Mouse (Mus musculus) heart, embryonic 13.5 days (tissue): ENCODE measurements around the gene Gm27021. TPM values are rescaled to one million over a fixed set of nuclear protein-coding genes. Genes with fewer than 3 reads are reported as not detected.

Experiments used
- ATAC-seq: fragments of 200-750 bp; cut with Nextera tagmentation; 2 replicates; pipeline ENCODE4 v1.8.0; 2017; ENCODE audit warnings: moderate TSS enrichment; ENCODE audit not compliant: insufficient number of reproducible peaks, low FRiP score, low TSS enrichment; ENCODE audit errors: extremely low read depth
- H3K27ac ChIP-seq: fragments of 300-500 bp; sonication (generic); replicated peaks from 2 replicates; pipeline ENCODE4 v1.5.1; 2015; ENCODE audit warnings: moderate library complexity, mild to moderate bottlenecking, inconsistent platforms
- H3K27me3 ChIP-seq: fragments of 300-500 bp; sonication (generic); replicated peaks from 2 replicates; pipeline ENCODE4 v1.6.1; 2015; ENCODE audit warnings: mild to moderate bottlenecking, inconsistent platforms
- H3K36me3 ChIP-seq: fragments of 300-500 bp; sonication (generic); 2 replicates; pipeline ENCODE4 v1.6.1; 2015; ENCODE audit warnings: mild to moderate bottlenecking, inconsistent platforms
- H3K4me1 ChIP-seq: fragments of 300-500 bp; sonication (generic); 2 replicates; pipeline ENCODE4 v1.6.1; 2015; ENCODE audit warnings: inconsistent platforms
- H3K4me2 ChIP-seq: fragments of 300-500 bp; sonication (generic); 2 replicates; pipeline ENCODE4 v1.6.1; 2015; ENCODE audit warnings: inconsistent platforms, mild to moderate bottlenecking, moderate library complexity
- H3K4me3 ChIP-seq: fragments of 300-500 bp; sonication (generic); 2 replicates; pipeline ENCODE4 v1.5.1; 2015; ENCODE audit warnings: moderate library complexity, mild to moderate bottlenecking, inconsistent platforms
- H3K9ac ChIP-seq: fragments of 300-500 bp; sonication (generic); 2 replicates; pipeline ENCODE4 v1.6.1; 2015; ENCODE audit warnings: inconsistent platforms, mild to moderate bottlenecking, moderate library complexity
- H3K9me3 ChIP-seq: fragments of 300-500 bp; sonication (generic); 2 replicates; pipeline ENCODE4 v1.6.1; 2016; ENCODE audit warnings: inconsistent platforms
- WGBS: fragments of 180-500 bp; shearing (Covaris S2); methylation state at CpG from one replicate; pipeline ENCODE4 v1.1.7; 2015; ENCODE audit warnings: mixed read lengths; 5-methylcytosine and 5-hydroxymethylcytosine counted together
- polyA plus RNA-seq: library from polyadenylated mRNA; unstranded; fragments of >200 nt; fragmentation: Nextera tagmentation; extraction: Ambion mirVana; gene quantifications from 2 replicates; pipeline ENCODE4 v1.2.1, GENCODE M21; 2015

The Gm27021 gene
- polyA plus RNA-seq, 1 experiment from 2014 or later: 2.0 TPM

GRCm38 (mm10) chr8:120573866-120574265 lies 94.0 kb downstream of the Gm27021 start:
- Histone ChIP-seq H3K9ac (no peak overlapping the region), H3K27ac (no peak overlapping the region), H3K9me3 (no peaks in the 10 kb centered on the region), H3K4me2 (no peak overlapping the region), H3K36me3 (peaks cover 98% of the 10 kb centered on the region), H3K4me3 (no peak overlapping the region), H3K4me1 (peaks cover 34% of the 10 kb centered on the region), H3K27me3 (no peaks in the 10 kb centered on the region)
- 84% methylated on average over 11 of the region's 11 CpGs for WGBS
- no peak for ATAC-seq

- Histone ChIP-seq H3K27me3 (no peaks in the 10 kb centered on the region), H3K4me1 (peaks cover 34% of the 10 kb centered on the region), H3K9ac (no peak overlapping the region), H3K4me2 (no peak overlapping the region), H3K9me3 (no peaks in the 10 kb centered on the region), H3K27ac (no peak overlapping the region), H3K36me3 (peaks cover 98% of the 10 kb centered on the region), H3K4me3 (no peak overlapping the region)
- ATAC-seq: no peak
- 80% methylated on average over 21 of the region's 21 CpGs for WGBS
Observed at GRCm38 (mm10) chr8:120572534-120572933, 95.3 kb downstream of the Gm27021 start.

GRCm38 (mm10) chr8:120571561-120571960 lies 96.3 kb downstream of the Gm27021 start:
- peaks cover 98% of the 10 kb centered on the region for H3K36me3 ChIP-seq
- 76% methylated on average over 8 of the region's 8 CpGs for WGBS
- H3K4me1 ChIP-seq: peaks cover 37% of the 10 kb centered on the region
- H3K9me3 ChIP-seq: no peaks in the 10 kb centered on the region
- no peak for ATAC-seq
- no peak overlapping the region for H3K4me2 ChIP-seq
- no peak overlapping the region for H3K27ac ChIP-seq
- H3K27me3 ChIP-seq: no peaks in the 10 kb centered on the region
- H3K9ac ChIP-seq: no peak overlapping the region
- H3K4me3 ChIP-seq: no peak overlapping the region

- ATAC-seq: no peak
- H3K9ac ChIP-seq: peak overlapping the region; percentile 33; the same call in 1 of the 2 replicates
Observed at GRCm38 (mm10) chr8:120569939-120570715, 97.8 kb downstream of the Gm27021 start.

DNA sequence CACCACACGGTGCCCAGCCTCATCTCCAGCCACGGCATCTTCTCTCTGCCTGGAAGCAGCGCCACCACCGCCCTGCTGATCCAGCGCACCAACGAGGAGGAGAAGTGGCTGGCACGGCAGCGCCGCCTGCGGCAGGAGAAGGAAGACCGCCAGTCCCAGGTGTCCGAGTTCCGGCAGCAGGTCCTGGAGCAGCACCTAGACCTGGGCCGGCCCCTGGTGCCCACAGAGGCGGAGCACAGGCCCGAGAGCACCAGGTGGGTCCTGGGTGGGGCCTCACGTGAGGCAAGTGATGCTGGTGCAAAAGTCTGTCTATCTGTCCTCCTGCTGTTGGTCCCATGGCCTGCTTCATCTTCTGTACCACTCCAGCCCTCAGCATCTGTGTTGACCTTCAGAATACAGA lies 98.8 kb downstream of the Gm27021 start:
- 93% methylated on average over 17 of the region's 17 CpGs for WGBS
- Histone ChIP-seq H3K36me3 (peaks cover 88% of the 10 kb centered on the region), H3K4me2 (no peak overlapping the region), H3K27ac (no peak overlapping the region), H3K4me1 (peaks cover 41% of the 10 kb centered on the region), H3K9me3 (no peaks in the 10 kb centered on the region), H3K9ac (no peak overlapping the region), H3K4me3 (no peak overlapping the region), H3K27me3 (no peaks in the 10 kb centered on the region)
- ATAC-seq: no peak

More at GRCm38 (mm10) chr8:120569939-120570715, 97.8 kb downstream of the Gm27021 start:
- H3K27ac ChIP-seq: no peak overlapping the region; the same call in 1 of the 2 replicates
- H3K4me3 ChIP-seq: no peak overlapping the region
- H3K4me2 ChIP-seq: no peak overlapping the region
- peaks cover 93% of the 10 kb centered on the region for H3K36me3 ChIP-seq
- 47% methylated on average over 13 of the region's 13 CpGs for WGBS
- H3K4me1 ChIP-seq: peaks cover 38% of the 10 kb centered on the region
- H3K9me3 ChIP-seq: no peaks in the 10 kb centered on the region
- H3K27me3 ChIP-seq: no peaks in the 10 kb centered on the region

GRCm38 (mm10) chr8:120568164-120568798 lies 99.6 kb downstream of the Gm27021 start:
- Histone ChIP-seq H3K4me1 (peaks cover 50% of the 10 kb centered on the region), H3K27me3 (no peaks in the 10 kb centered on the region), H3K36me3 (peaks cover 80% of the 10 kb centered on the region), H3K9ac (no peak overlapping the region), H3K9me3 (no peaks in the 10 kb centered on the region), H3K4me3 (no peak overlapping the region), H3K27ac (no peak overlapping the region), H3K4me2 (no peak overlapping the region)
- ATAC-seq: no peak
- WGBS: 92% methylated on average over 37 of the region's 37 CpGs

GRCm38 (mm10) chr8:120567731-120568130 lies 100.1 kb downstream of the Gm27021 start:
- Histone ChIP-seq H3K9ac (no peak overlapping the region), H3K4me1 (peaks cover 55% of the 10 kb centered on the region), H3K9me3 (no peaks in the 10 kb centered on the region), H3K4me2 (no peak overlapping the region), H3K4me3 (no peak overlapping the region), H3K36me3 (peaks cover 77% of the 10 kb centered on the region), H3K27me3 (no peaks in the 10 kb centered on the region), H3K27ac (no peak overlapping the region)
- ATAC-seq: no peak
- 94% methylated on average over 17 of the region's 17 CpGs for WGBS

DNA sequence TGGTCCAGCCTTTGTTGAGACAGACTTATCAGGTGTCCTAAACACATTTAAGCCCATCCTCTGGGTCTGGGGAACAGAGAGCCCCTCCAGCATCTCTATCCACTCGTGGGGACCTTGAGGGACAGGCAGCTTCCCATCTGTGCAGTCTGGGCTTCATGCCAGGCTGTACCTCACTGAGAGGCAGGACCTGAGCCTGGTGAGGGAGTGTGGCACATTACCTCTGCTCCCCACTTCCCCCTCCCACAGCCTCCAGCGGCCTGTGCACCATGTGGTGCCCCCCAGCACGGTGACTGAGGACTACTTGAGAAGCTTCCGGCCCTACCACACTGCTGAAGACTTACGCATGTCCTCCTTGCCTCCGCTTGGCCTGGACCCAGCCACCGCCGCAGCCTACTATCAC lies 101.2 kb downstream of the Gm27021 start:
- peaks cover 66% of the 10 kb centered on the region for H3K4me1 ChIP-seq
- H3K36me3 ChIP-seq: peaks cover 69% of the 10 kb centered on the region
- H3K4me2 ChIP-seq: no peak overlapping the region
- H3K27ac ChIP-seq: no peak overlapping the region
- no peak for ATAC-seq
- WGBS: 88% methylated on average over 8 of the region's 8 CpGs
- no peaks in the 10 kb centered on the region for H3K9me3 ChIP-seq
- H3K4me3 ChIP-seq: no peak overlapping the region
- peak overlapping the region; percentile 2; the same call in 1 of the 2 replicates for H3K9ac ChIP-seq
- H3K27me3 ChIP-seq: no peaks in the 10 kb centered on the region

DNA sequence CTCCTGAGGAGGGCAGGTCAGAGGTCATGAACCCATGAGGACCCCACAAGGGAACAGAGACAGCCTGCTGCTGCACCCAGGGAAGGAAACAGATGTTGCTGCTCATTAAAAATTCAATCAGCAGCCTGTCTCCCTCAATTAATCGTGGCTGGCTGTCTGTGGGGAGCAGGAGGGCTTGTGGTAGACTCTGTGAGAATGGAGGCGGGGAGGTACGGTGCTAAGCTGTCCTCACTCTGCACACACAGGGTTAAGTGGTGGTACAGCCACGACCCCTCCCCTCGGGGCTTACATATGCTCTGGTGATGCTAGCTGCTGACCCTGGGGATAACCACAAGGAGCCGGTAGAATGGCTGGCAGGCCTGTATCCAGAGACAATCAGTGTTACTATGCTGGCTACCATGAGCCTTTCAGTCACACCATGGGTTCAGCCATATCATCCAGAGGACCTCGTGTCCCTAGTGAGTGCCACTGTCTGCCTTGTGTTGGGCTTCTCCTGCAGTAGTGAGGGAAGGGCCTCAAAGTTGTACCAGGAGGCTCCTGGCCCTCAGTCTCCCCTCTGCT lies 102.6 kb downstream of the Gm27021 start:
- Histone ChIP-seq H3K27me3 (no peaks in the 10 kb centered on the region), H3K4me2 (no peak overlapping the region), H3K36me3 (peaks cover 56% of the 10 kb centered on the region), H3K4me3 (no peak overlapping the region), H3K27ac (peak overlapping the region; percentile 98), H3K9ac (peak overlapping the region; percentile 5), H3K9me3 (no peaks in the 10 kb centered on the region), H3K4me1 (peaks cover 75% of the 10 kb centered on the region)
- ATAC-seq: no peak
- WGBS: 40% methylated on average over 7 of the region's 7 CpGs

DNA sequence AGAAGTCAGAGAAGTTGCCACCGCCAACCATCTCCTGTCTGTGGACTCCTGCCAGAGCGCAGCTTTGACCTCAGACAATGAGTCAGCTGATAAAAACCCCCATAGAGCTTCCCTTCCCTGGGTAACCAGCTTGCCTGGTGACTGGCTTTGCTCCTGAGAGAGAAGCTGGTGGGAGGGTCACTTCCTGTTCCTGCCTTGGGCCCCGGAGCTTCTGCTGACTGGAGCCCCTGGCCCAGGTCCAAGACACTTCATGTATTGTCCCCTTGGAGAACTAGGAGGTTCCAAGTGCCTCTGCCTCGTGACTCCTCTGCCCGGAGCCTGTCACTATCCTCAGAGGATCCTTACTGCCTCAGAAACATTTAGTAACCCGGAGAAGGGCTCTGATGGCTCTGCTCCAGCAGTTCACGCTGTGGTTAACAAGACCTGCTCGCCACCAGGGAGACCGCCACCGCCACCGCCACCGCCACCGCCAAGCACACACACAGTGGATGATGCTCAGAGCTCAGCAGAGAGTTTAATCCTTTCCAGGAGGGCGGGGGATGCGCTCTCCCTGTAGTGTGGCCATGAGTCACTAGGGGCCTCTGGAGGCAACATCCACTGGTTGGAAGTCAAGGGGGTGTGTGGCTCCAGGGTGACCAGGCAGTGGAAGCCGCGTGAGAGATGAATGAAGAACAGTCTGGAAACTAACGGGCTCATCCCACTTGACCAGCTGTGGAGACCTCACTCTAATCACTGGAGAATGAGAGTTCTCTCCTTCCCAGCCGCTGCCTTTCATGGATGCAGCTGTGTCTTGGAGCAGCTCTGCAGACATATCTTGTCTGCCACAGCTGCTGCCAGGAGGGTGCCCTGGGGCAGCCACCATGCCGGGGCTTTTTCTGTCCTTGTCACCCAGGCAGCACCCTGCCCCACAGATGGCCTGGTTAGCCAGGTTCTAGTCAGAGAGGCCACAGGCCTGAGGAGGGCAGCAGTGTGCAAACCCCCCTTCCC lies 103.7 kb downstream of the Gm27021 start:
- Histone ChIP-seq H3K9ac (peak overlapping the region; percentile 75), H3K36me3 (peaks cover 50% of the 10 kb centered on the region), H3K4me1 (peaks cover 77% of the 10 kb centered on the region), H3K9me3 (no peaks in the 10 kb centered on the region), H3K4me3 (peak overlapping the region; percentile 19), H3K27ac (peak overlapping the region; percentile 98), H3K4me2 (peak overlapping the region; percentile 57), H3K27me3 (no peaks in the 10 kb centered on the region)
- ATAC-seq: peak; percentile 58
- WGBS: 15% methylated on average over 20 of the region's 20 CpGs

- H3K27ac ChIP-seq: peak overlapping the region; percentile 98
- H3K9me3 ChIP-seq: no peaks in the 10 kb centered on the region
- peaks cover 49% of the 10 kb centered on the region for H3K36me3 ChIP-seq
- peaks cover 85% of the 10 kb centered on the region for H3K4me1 ChIP-seq
- peak overlapping the region; percentile 57 for H3K4me2 ChIP-seq
- H3K4me3 ChIP-seq: peak overlapping the region; percentile 19; the same call in 1 of the 2 replicates
- no peak for ATAC-seq
- H3K27me3 ChIP-seq: no peaks in the 10 kb centered on the region
- WGBS: 9% methylated on average over 8 of the region's 8 CpGs
- H3K9ac ChIP-seq: peak overlapping the region; percentile 75
Observed at GRCm38 (mm10) chr8:120563348-120563724, 104.5 kb downstream of the Gm27021 start.
